Mouse (Mus musculus): ENCODE results near the gene Dact1.

DNA sequence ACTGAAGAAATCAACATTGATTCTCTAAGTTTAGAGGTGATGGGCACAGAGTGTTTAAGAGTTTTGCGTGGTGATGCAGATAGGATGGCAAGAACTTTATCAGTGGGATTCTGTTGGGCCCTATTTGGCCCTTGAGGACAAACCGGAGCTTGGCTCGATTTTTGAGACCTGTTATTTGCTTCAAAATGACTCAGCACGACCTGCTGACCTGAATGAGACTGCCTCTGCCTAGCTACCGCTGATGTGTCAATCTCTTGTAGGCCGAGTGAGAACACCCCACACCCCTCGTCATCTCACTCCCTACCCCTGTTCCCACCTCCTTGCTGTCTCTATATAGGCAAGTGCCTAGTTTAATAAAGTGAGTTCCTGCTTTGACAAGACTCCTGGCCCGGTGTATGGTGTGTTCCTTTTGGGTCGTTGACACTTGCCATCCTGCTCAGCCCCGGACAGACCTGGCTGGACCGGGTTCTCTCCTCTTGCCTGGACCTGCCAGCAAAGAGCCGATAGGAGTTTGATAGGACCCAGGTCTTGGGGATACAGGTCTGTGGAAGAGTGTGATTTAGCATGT lies 28.4 kb upstream of the Dact1 start:
- TF ChIP-seq CTCF (conservative IDR thresholded peaks at IDR 0.05; ENCODE audit: low read length) = no peak
- TF ChIP-seq POU5F1 (IDR thresholded peaks at IDR 0.05; ENCODE audit: borderline replicate concordance, low read length) = no peak
- no peak for TF ChIP-seq NANOG (IDR thresholded peaks at IDR 0.05; ENCODE audit: borderline replicate concordance, low read length)

All from E14TG2a.4 (cell line).